Mouse (Mus musculus) forebrain, embryonic 16.5 days (tissue): ENCODE data around the gene Shd. TPM values are rescaled to one million over a fixed set of nuclear protein-coding genes. Genes with fewer than 3 reads are reported as not detected.

Source experiments
- ATAC-seq: fragments of 200-750 bp; cut with Nextera tagmentation; 2 replicates; pipeline ENCODE4 v1.8.0; 2017; ENCODE audit warnings: mild to moderate bottlenecking, moderate library complexity
- H3K27ac ChIP-seq: fragments of 300-500 bp; sonication (generic); 2 replicates; pipeline ENCODE4 v1.5.1; 2014; ENCODE audit warnings: low read length, control low read depth
- H3K27me3 ChIP-seq: fragments of 300-500 bp; sonication (generic); replicated peaks from 2 replicates; pipeline ENCODE4 v1.6.1; 2014; ENCODE audit warnings: low read length; ENCODE audit not compliant: control insufficient read depth, insufficient read depth
- H3K36me3 ChIP-seq: fragments of 300-500 bp; sonication (generic); 2 replicates; pipeline ENCODE4 v1.6.1; 2014; ENCODE audit not compliant: control insufficient read depth, insufficient read depth
- H3K4me1 ChIP-seq: fragments of 300-500 bp; sonication (generic); replicated peaks from 2 replicates; pipeline ENCODE4 v1.6.1; 2014; ENCODE audit warnings: low read length; ENCODE audit not compliant: control insufficient read depth, insufficient read depth
- H3K4me2 ChIP-seq: fragments of 300-500 bp; sonication (generic); 2 replicates; pipeline ENCODE4 v1.6.1; 2014; ENCODE audit warnings: mild to moderate bottlenecking, low read length, control low read depth
- H3K4me3 ChIP-seq: fragments of 300-500 bp; sonication (generic); replicated peaks from 2 replicates; pipeline ENCODE4 v1.5.1; 2014; ENCODE audit warnings: mild to moderate bottlenecking, low read length, control low read depth
- H3K9ac ChIP-seq: fragments of 300-500 bp; sonication (generic); replicated peaks from 2 replicates; pipeline ENCODE4 v1.6.1; 2014; ENCODE audit warnings: low read depth, low read length, control low read depth
- H3K9me3 ChIP-seq: fragments of 300-500 bp; sonication (generic); 2 replicates; pipeline ENCODE4 v1.6.1; 2016; ENCODE audit warnings: low read length; ENCODE audit not compliant: control insufficient read depth
- WGBS: fragments of 180-500 bp; shearing (Covaris S2); extraction: QIAGEN DNeasy Blood & Tissue Kit; methylation state at CpG from one replicate; pipeline ENCODE4 v1.1.7; 2014; 5-methylcytosine and 5-hydroxymethylcytosine counted together
- polyA plus RNA-seq: library from polyadenylated mRNA; unstranded; fragments of >200 nt; fragmentation: Nextera tagmentation; extraction: Ambion mirVana; gene quantifications from 2 replicates; pipeline ENCODE4 v1.2.1, GENCODE M21; 2015

The Shd gene
- polyA plus RNA-seq, 1 experiment from 2014 or later = 129 TPM

- H3K4me1 ChIP-seq = no peaks in the 10 kb centered on the region
- peak; percentile 1; the same call in 1 of the 2 replicates for ATAC-seq
- H3K27me3 ChIP-seq = no peaks in the 10 kb centered on the region
- H3K36me3 ChIP-seq = peaks cover 24% of the 10 kb centered on the region
- H3K4me3 ChIP-seq = no peak overlapping the region
- no peak overlapping the region for H3K9ac ChIP-seq
- no peak overlapping the region for H3K27ac ChIP-seq
- H3K9me3 ChIP-seq = no peaks in the 10 kb centered on the region
- H3K4me2 ChIP-seq = no peak overlapping the region
- 95% methylated on average over 6 of the region's 6 CpGs for WGBS
These were observed 50.3 kb downstream of the Shd start for GRCm38 (mm10) chr17:56020400-56021084.

DNA sequence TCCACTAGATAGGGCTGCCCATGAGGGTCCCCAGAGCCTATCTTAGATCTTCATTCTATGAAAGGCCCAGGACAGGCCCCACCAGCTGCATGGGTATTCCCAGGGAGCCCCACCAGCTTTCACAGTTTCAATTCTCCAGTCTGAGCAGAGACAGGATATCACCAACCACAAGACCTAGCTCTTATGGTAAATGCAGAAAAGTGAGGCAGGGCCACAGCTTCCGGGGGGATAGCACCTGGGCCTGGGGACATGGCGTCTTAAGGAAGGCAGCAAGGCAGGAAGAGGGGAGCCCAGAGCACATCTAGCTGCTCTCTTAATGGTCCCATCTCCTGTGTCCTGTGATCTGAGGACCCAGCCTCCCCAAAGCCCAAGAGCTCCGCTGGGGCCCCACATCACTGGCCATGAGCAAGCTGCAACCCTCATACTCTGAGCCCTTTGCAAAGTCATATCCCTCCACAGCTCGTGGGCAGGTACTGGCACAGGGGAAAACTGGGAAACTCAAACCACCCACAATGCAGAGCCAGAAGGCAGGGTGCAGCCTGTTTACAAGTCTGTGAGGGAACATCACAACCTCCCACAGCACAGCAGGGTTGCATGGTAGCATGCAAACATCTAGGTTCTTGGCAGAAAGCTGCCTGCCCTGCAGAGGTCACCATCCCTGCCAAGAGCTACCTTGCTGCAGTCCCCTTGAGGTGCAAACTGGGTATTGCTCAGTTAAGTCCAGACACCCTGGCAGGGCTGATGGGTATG is 51.1 kb downstream of the Shd start:
- WGBS = 90% methylated on average over 4 of the region's 4 CpGs
- H3K9me3 ChIP-seq = no peaks in the 10 kb centered on the region
- 0 out of 2 replicates have a peak overlapping the region, but pooled peaks have one; percentile 12 for H3K27ac ChIP-seq
- H3K4me1 ChIP-seq = no peaks in the 10 kb centered on the region
- H3K9ac ChIP-seq = no peak overlapping the region
- H3K4me2 ChIP-seq = no peak overlapping the region
- no peak overlapping the region for H3K4me3 ChIP-seq
- ATAC-seq = no peak
- H3K36me3 ChIP-seq = peaks cover 17% of the 10 kb centered on the region
- no peaks in the 10 kb centered on the region for H3K27me3 ChIP-seq

- Histone ChIP-seq H3K4me1 (no peaks in the 10 kb centered on the region), H3K27me3 (no peaks in the 10 kb centered on the region), H3K36me3 (peaks cover 10% of the 10 kb centered on the region), H3K4me2 (no peak overlapping the region), H3K4me3 (no peak overlapping the region), H3K9ac (no peak overlapping the region), H3K9me3 (no peaks in the 10 kb centered on the region), H3K27ac (no peak overlapping the region)
- ATAC-seq = no peak
- 61% methylated on average over 2 of the region's 2 CpGs for WGBS
These were observed 52.1 kb downstream of the Shd start for GRCm38 (mm10) chr17:56022131-56022988.

- Histone ChIP-seq H3K4me1 (no peaks in the 10 kb centered on the region), H3K4me3 (no peak overlapping the region), H3K9ac (no peak overlapping the region), H3K9me3 (no peaks in the 10 kb centered on the region), H3K4me2 (no peak overlapping the region), H3K27ac (no peak overlapping the region), H3K36me3 (peaks cover 5% of the 10 kb centered on the region), H3K27me3 (no peaks in the 10 kb centered on the region)
- ATAC-seq = no peak
- WGBS = 82% methylated on average over 4 of the region's 4 CpGs
These were observed 52.7 kb downstream of the Shd start for GRCm38 (mm10) chr17:56022989-56023290.

DNA sequence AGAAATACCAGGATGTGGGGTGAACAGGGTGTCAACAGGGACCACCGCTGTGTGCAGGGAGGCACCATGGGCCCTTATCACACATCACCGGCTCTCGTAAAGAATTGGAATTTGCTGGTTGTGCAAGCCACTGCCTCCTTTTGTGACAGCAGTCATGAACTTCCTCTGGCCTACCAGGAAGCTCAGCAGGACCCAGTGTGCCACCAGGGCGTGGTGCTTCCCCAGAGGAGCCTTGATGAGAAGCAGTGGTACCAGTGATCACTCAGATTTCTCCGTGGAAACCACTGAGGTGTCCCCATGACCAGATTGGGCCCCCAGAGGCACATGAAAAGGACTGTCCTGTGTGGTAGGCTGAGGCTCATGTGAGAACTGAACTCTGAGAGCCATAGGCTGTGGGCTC is 53.1 kb downstream of the Shd start:
- Histone ChIP-seq H3K4me2 (no peak overlapping the region), H3K4me1 (no peaks in the 10 kb centered on the region), H3K27ac (no peak overlapping the region), H3K9ac (no peak overlapping the region), H3K27me3 (no peaks in the 10 kb centered on the region), H3K9me3 (no peaks in the 10 kb centered on the region), H3K4me3 (no peak overlapping the region), H3K36me3 (peaks cover 4% of the 10 kb centered on the region)
- no peak for ATAC-seq
- 89% methylated on average over 5 of the region's 5 CpGs for WGBS

- ATAC-seq = no peak
- Histone ChIP-seq H3K9me3 (no peaks in the 10 kb centered on the region), H3K4me3 (no peak overlapping the region), H3K9ac (no peak overlapping the region), H3K4me1 (no peaks in the 10 kb centered on the region), H3K27ac (no peak overlapping the region), H3K27me3 (no peaks in the 10 kb centered on the region), H3K4me2 (no peak overlapping the region), H3K36me3 (no peaks in the 10 kb centered on the region)
- WGBS = 79% methylated on average over 2 of the region's 2 CpGs
These were observed 54.2 kb downstream of the Shd start for GRCm38 (mm10) chr17:56024476-56024875.

DNA sequence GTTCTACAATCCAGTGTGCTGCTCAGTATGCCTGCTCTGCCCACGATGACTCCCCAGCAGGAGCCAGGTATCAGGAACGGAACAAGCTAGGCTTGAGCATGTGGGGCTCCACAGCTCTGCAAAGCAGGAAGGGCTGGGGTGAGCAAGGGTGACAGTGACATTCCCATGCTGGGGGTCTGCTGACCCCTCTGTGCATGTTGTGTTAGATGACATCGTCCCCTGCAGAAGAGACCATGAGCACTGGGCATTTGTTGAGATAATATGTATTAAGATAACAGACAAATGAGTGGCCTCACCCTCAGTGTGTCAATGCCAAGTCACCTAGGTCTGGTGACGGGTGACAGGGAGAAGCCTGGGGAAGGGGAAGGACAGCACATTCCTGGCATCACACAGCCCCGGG is 54.7 kb downstream of the Shd start:
- WGBS = 82% methylated on average over 5 of the region's 5 CpGs
- Histone ChIP-seq H3K27me3 (no peaks in the 10 kb centered on the region), H3K4me2 (no peak overlapping the region), H3K36me3 (peaks cover 2% of the 10 kb centered on the region; the same call in 1 of the 2 replicates), H3K9ac (no peak overlapping the region), H3K9me3 (no peaks in the 10 kb centered on the region), H3K27ac (no peak overlapping the region), H3K4me1 (no peaks in the 10 kb centered on the region), H3K4me3 (no peak overlapping the region)
- no peak for ATAC-seq
